Mouse (Mus musculus): ENCODE data around the gene S100g. TPM values are rescaled to one million over a fixed set of nuclear protein-coding genes. Genes with fewer than 3 reads are reported as not detected.

The S100g gene
- polyA plus RNA-seq (2012; rRNA removed), result 0.28 TPM in 1 of 2 replicates, not detected in the other

DNA sequence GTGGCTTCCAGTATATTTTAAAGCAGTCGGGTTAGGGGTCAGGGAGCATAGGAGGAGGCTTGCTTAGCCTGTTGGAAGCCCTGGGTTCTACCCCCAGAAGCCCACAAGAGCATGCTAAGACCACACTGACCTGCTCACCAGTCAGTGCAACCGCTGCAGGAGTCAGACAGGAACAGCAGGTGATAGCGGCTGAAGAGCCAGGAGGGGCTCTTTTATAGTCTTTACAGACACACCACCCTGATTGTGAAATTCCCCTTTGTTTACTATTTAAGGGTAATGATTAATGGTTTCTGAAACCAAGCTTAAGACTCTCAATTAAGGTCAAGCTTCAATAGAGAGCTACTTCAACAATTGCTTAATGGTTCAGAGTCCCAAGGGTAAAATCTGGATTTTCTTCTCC lies at the start of gene S100g:
Gene S100g, minus strand, starts transcription at position 217 of the 400 bp plus-strand sequence.

Other genes starting within 250 kb of the S100g start
- gene Rbbp7, start 204.2 kb downstream of the S100g start, polyA plus RNA-seq (2012; rRNA removed), result 8.6 and 10.3 TPM in 2 replicates
- gene Txlng, start 135.1 kb downstream of the S100g start, polyA plus RNA-seq (2012; rRNA removed), result 0.14 and 0.40 TPM in 2 replicates
- gene Syap1, start 76.2 kb downstream of the S100g start, polyA plus RNA-seq (2012; rRNA removed), result 2.1 and 3.4 TPM in 2 replicates
- gene Ctps2, start 63.4 kb downstream of the S100g start, polyA plus RNA-seq (2012; rRNA removed), result 2.6 and 3.0 TPM in 2 replicates